Mouse (Mus musculus): ENCODE measurements around the gene Pnpla3. TPM values are rescaled to one million over a fixed set of nuclear protein-coding genes. Genes with fewer than 3 reads are reported as not detected.
A peak's percentile ranks its signal among the peaks of the same experiment; 100 is the strongest.

The Pnpla3 gene
- total RNA-seq, 4 experiments from 2014 or later = 9.3 to 12.4 (median 12.2) TPM

- DNase-seq (ENCODE audit: low spot score in 2 of 2) = no peak
Measured at GRCm38 (mm10) chr15:84171166-84171565, 3.5 kb downstream of the Pnpla3 start.

GRCm38 (mm10) chr15:84178733-84179132, 11.1 kb downstream of the Pnpla3 start:
- DNase-seq (ENCODE audit: low spot score in 2 of 2) = no peak

GRCm38 (mm10) chr15:84182000-84182399, 14.4 kb downstream of the Pnpla3 start:
- no peak for DNase-seq (ENCODE audit: low spot score in 2 of 2)

GRCm38 (mm10) chr15:84183967-84184366, 16.3 kb downstream of the Pnpla3 start:
- no peak for DNase-seq (ENCODE audit: low spot score in 2 of 2)

- DNase-seq (ENCODE audit: low spot score in 2 of 2) = no peak
Measured at GRCm38 (mm10) chr15:84186196-84186595, 18.6 kb downstream of the Pnpla3 start.

GRCm38 (mm10) chr15:84188887-84189530, 21.4 kb downstream of the Pnpla3 start:
- no peak for DNase-seq (ENCODE audit: low spot score in 2 of 2)

- no peak for DNase-seq (ENCODE audit: low spot score in 2 of 2)
Measured at GRCm38 (mm10) chr15:84189881-84190280, 22.2 kb downstream of the Pnpla3 start.

DNA sequence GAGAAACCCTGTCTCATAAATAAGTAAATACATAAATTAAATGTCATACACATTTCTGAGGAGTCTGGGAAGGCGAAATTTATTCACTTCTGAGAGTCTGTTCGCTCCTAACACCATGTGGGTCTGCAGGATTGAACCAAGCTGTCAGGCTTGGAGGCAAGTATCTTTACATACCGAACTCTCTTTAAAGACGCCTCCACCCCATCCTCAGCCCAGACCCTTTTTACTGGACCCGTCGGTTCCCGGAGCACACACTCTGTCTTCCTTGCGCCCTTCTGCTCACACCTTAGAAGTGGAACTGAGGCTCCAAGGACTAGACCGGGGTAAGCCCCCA, 24.1 kb downstream of the Pnpla3 start:
- DNase-seq (ENCODE audit: low spot score in 2 of 2) = no peak

- DNase-seq (ENCODE audit: low spot score in 2 of 2) = peak; percentile 88 to 94
Measured at GRCm38 (mm10) chr15:84192058-84192791, 24.6 kb downstream of the Pnpla3 start, which contains the start of gene Samm50. Gene Samm50 (plus strand): TSS chr15:84192241.

DNA sequence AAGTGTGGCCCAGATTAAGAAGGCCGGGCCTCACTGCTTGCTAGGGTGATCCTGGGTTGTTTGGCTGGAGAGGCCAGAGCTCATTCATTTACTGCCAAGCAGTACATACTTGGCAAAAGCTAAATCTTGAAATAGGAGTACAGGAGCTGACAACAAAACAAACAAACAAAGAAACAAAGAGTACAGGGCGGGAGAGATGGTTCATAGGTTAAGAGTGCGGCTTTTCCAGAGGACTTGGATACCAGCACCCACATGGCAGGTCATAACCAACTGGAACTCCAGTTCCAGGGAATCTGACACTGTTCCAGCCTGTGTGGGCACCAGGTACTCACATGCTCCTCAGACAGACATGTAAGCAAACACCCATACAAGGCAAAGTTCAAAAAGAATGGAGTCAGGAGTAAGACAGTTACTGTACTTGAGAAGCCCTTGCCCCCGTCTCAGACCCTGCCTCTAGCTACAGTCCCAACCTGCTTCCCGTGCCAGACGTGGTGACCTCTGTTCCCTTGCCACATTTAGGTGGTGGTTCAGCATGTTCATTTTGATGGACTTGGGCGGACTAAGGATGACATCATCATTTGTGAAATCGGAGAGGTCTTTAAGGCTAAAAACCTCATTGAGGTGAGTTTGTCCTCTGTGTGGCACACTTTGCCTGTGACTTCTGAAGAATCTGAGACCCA, 29.0 kb downstream of the Pnpla3 start:
- no peak for DNase-seq (ENCODE audit: low spot score in 2 of 2)

GRCm38 (mm10) chr15:84207327-84207726, 39.7 kb downstream of the Pnpla3 start:
- no peak for DNase-seq (ENCODE audit: low spot score in 2 of 2)

DNA sequence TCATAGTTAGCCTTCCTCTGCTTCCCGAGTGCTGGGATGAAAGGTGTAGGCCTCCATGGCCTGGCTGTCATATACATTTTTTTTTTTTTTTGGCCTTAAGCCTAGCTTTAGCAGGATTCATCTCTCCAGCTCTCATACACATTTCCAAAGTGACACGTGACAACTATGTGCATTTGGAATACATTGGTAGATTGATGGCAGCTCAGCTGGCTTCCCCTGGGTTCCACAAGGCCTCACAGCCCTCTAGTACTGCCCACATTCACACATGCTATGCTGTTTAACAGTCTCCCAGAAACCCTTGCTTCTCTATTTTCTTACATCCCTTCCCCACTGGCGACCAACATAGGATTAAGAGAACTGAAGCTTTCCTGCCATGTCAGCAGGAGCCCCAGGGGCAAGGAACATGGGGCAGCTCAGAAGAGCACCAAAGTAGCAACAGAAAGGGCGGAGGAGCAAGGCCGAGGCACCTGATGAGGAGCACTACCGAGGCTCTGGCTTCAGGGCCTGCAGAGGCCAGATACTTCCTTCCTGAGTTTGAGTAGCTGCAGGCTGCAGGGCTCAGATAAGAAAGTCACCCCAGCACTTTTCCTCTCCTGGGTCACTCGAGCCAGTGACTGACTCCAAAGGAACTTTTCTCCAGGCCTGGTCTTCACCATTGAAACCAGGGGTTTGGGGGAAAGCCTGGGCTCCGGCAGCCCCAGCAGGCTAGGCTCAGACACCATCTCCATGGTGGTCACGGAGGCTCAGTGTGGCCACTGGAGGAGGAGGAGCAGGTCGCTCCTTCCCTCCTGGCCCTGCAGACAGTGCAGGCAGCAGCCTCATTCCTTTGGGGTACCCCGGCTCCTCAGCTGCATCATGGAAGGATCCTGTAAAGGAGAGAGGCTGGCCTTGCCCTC, 42.1 kb downstream of the Pnpla3 start:
- no peak for DNase-seq (ENCODE audit: low spot score in 2 of 2)

DNA sequence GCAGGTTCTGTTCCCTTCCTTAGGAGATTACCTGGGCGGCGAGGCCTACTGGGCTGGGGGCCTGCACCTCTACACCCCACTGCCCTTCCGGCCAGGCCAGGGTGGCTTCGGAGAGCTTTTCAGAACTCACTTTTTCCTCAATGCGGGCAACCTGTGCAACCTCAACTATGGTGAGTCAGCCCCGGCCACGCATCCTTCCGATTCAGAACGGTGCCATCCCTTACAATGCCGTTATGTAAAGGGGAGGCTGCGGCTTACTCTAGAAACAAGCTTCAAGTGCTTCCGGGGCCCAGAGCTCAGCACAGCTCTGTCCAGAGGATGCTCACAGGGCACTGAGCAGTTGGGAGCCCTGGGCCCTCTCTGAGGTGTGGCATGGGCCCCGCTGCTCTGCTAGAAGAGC, 42.8 kb downstream of the Pnpla3 start:
- DNase-seq (ENCODE audit: low spot score in 2 of 2) = no peak

GRCm38 (mm10) chr15:84210941-84211340, 43.3 kb downstream of the Pnpla3 start:
- DNase-seq (ENCODE audit: low spot score in 2 of 2) = no peak

- no peak for DNase-seq (ENCODE audit: low spot score in 2 of 2)
Measured at GRCm38 (mm10) chr15:84211564-84211963, 43.9 kb downstream of the Pnpla3 start.

GRCm38 (mm10) chr15:84212031-84212755, 44.6 kb downstream of the Pnpla3 start:
- peak; percentile 62 to 94 for DNase-seq (ENCODE audit: low spot score in 2 of 2)

DNA sequence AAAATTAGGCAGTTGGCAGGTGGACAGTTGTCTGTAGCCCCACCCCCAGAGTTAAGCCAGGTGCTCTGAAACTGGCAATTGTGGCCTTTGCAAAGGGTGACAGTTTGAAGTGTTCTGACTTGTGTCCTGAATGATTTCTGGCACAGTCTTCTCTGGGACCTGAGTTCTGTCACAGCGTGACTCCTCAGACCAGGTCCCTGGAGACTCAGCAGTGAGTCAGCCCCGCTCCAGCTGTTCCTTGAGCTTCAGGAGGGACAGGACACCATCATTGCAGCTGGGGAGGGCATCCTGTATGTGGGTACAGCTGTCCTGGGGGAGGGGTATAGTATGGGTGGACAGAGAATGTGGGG, 45.1 kb downstream of the Pnpla3 start:
- no peak for DNase-seq (ENCODE audit: low spot score in 2 of 2)

GRCm38 (mm10) chr15:84213162-84213739, 45.6 kb downstream of the Pnpla3 start:
- DNase-seq (ENCODE audit: low spot score in 2 of 2) = no peak

DNA sequence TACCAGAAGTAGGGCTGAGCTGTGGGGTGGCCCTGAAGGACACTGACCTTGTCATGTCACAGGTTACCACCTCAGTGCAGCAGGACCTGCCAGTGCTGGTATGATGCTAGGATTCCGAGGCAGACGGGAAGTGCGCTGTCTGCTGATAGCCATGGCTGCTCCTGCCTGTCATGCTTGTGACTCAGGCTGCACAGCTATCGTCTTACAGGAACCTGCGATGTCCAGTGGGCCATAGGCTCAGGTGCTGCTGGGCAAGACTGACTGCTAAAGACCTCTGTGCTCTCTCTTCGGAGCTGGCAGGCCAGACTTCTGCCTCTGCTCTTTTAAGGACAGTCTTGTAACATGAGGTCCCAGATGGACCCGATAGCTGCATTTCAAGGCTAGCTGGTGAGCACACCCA, 46.8 kb downstream of the Pnpla3 start:
- no peak for DNase-seq (ENCODE audit: low spot score in 2 of 2)

- DNase-seq (ENCODE audit: low spot score in 2 of 2) = no peak
Measured at GRCm38 (mm10) chr15:84215273-84215672, 47.6 kb downstream of the Pnpla3 start.

GRCm38 (mm10) chr15:84216026-84216425, 48.4 kb downstream of the Pnpla3 start:
- no peak for DNase-seq (ENCODE audit: low spot score in 2 of 2)

All from left cerebral cortex, adult 8-10 months (tissue).